Comparison of ENCODE assay signal across 8 mouse cellular contexts in genomic region chr1:192791897-192792361, GRCm38 (mm10). TPM values are rescaled to one million over a fixed set of nuclear protein-coding genes. Genes with fewer than 3 reads are reported as not detected.
DNase-seq lines count a peak whose midpoint lies in the region; ATAC-seq and TF ChIP-seq lines count a peak whose summit lies in the region.

No protein-coding gene starts in this region.

- H3K27ac ChIP-seq in hindbrain, embryonic 12.5 days: peak overlapping the region; percentile 37
- no peak overlapping the region for H3K27ac ChIP-seq in hindbrain, embryonic 16.5 days (ENCODE audit: low read depth, low read length)
- 0 out of 2 replicates have a peak overlapping the region, but pooled peaks have one; percentile 25 for H3K27ac ChIP-seq in forebrain, embryonic 12.5 days
- 0 out of 2 replicates have a peak overlapping the region, but pooled peaks have one; percentile 3 for H3K27ac ChIP-seq in midbrain, postnatal 0 days (ENCODE audit: low read depth, low read length)

- no peaks in the 10 kb centered on the region for H3K27me3 ChIP-seq in hindbrain, embryonic 12.5 days
- no peaks in the 10 kb centered on the region for H3K27me3 ChIP-seq in hindbrain, embryonic 16.5 days (replicated peaks; ENCODE audit: control insufficient read depth, insufficient read depth, low read length)
- H3K27me3 ChIP-seq in forebrain, embryonic 12.5 days: 0 out of 2 replicates have a peak, but pooled peaks cover 5% of the 10 kb centered on the region
- H3K27me3 ChIP-seq in midbrain, postnatal 0 days (ENCODE audit: insufficient read depth, low read length): no peaks in the 10 kb centered on the region

- peaks cover 22% of the 10 kb centered on the region for H3K4me1 ChIP-seq in hindbrain, embryonic 12.5 days
- H3K4me1 ChIP-seq in hindbrain, embryonic 16.5 days (ENCODE audit: control insufficient read depth, insufficient read depth, low read depth, low read length): peaks cover 13% of the 10 kb centered on the region
- peaks cover 22% of the 10 kb centered on the region for H3K4me1 ChIP-seq in forebrain, embryonic 12.5 days
- peaks cover 12% of the 10 kb centered on the region; the same call in 1 of the 2 replicates for H3K4me1 ChIP-seq in midbrain, postnatal 0 days (ENCODE audit: insufficient read depth, low read length)

- peak; percentile 48 for DNase-seq in NIH3T3 (ENCODE audit: low read depth)
- DNase-seq in midbrain, postnatal 0 days (ENCODE audit: low spot score): no peak
- no peak for DNase-seq in urinary bladder, postnatal 10 days (ENCODE audit: low spot score)
- no peak for DNase-seq in frontal cortex, postnatal 36 days (ENCODE audit: low spot score in 2 of 2)

- no peak for ATAC-seq in hindbrain, embryonic 12.5 days (ENCODE audit: low FRiP score)
- ATAC-seq in hindbrain, embryonic 16.5 days: no peak
- ATAC-seq in forebrain, embryonic 12.5 days (ENCODE audit: low FRiP score): no peak
- no peak for ATAC-seq in midbrain, postnatal 0 days (ENCODE audit: low FRiP score)
- ATAC-seq in erythroblast, adult 5-6 weeks (replicated peaks; ENCODE audit: low FRiP score, poor library complexity, severe bottlenecking): no peak

- no peak overlapping the region for H3K9ac ChIP-seq in hindbrain, embryonic 12.5 days
- no peak overlapping the region for H3K9ac ChIP-seq in hindbrain, embryonic 16.5 days (ENCODE audit: low read depth, low read length)
- no peak overlapping the region for H3K9ac ChIP-seq in forebrain, embryonic 12.5 days
- no peak overlapping the region for H3K9ac ChIP-seq in midbrain, postnatal 0 days (replicated peaks; ENCODE audit: low read length, poor library complexity, severe bottlenecking)

- WGBS in hindbrain, embryonic 12.5 days: 9% methylated on average over 7 of the region's 7 CpGs
- 20% methylated on average over 7 of the region's 7 CpGs for WGBS in hindbrain, embryonic 16.5 days
- 9% methylated on average over 7 of the region's 7 CpGs for WGBS in forebrain, embryonic 12.5 days
- 6% methylated on average over 7 of the region's 7 CpGs for WGBS in midbrain, postnatal 0 days

- no peak overlapping the region for H3K4me3 ChIP-seq in hindbrain, embryonic 12.5 days
- no peak overlapping the region for H3K4me3 ChIP-seq in hindbrain, embryonic 16.5 days (ENCODE audit: low read length)
- no peak overlapping the region for H3K4me3 ChIP-seq in forebrain, embryonic 12.5 days (replicated peaks)
- H3K4me3 ChIP-seq in midbrain, postnatal 0 days (ENCODE audit: low read depth, low read length): no peak overlapping the region

- no peaks in the 10 kb centered on the region for H3K36me3 ChIP-seq in hindbrain, embryonic 12.5 days
- H3K36me3 ChIP-seq in hindbrain, embryonic 16.5 days (ENCODE audit: control insufficient read depth, insufficient read depth, low read length): no peaks in the 10 kb centered on the region
- H3K36me3 ChIP-seq in forebrain, embryonic 12.5 days (replicated peaks): no peaks in the 10 kb centered on the region
- no peaks in the 10 kb centered on the region for H3K36me3 ChIP-seq in midbrain, postnatal 0 days (ENCODE audit: insufficient read depth, low read length)

- H3K9me3 ChIP-seq in hindbrain, embryonic 12.5 days (replicated peaks): no peaks in the 10 kb centered on the region
- peaks cover 3% of the 10 kb centered on the region; the same call in 1 of the 2 replicates for H3K9me3 ChIP-seq in hindbrain, embryonic 16.5 days (ENCODE audit: control insufficient read depth, low read length)
- H3K9me3 ChIP-seq in forebrain, embryonic 12.5 days: no peaks in the 10 kb centered on the region
- H3K9me3 ChIP-seq in midbrain, postnatal 0 days (ENCODE audit: low read length): no peaks in the 10 kb centered on the region

- 0 out of 2 replicates have a peak overlapping the region, but pooled peaks have one; percentile 6 for H3K4me2 ChIP-seq in hindbrain, embryonic 12.5 days (replicated peaks)
- no peak overlapping the region for H3K4me2 ChIP-seq in hindbrain, embryonic 16.5 days (ENCODE audit: low read length)
- H3K4me2 ChIP-seq in forebrain, embryonic 12.5 days: no peak overlapping the region
- H3K4me2 ChIP-seq in midbrain, postnatal 0 days (ENCODE audit: low read depth, low read length, poor library complexity, severe bottlenecking): no peak overlapping the region

- no peak for TF ChIP-seq CTCF in midbrain, postnatal 0 days (IDR thresholded peaks at IDR 0.05)

RNA-seq across cellular contexts. Expression of gene Hhat, which starts 20.9 kb away (rescaled TPM):
- 5.9 and 7.8 TPM in 2 replicates for polyA plus RNA-seq in hindbrain, embryonic 12.5 days (2016; fragmentation: Nextera tagmentation; extraction: Ambion mirVana)
- polyA plus RNA-seq in hindbrain, embryonic 16.5 days (2015; fragmentation: Nextera tagmentation; extraction: Ambion mirVana): 3.4 and 3.5 TPM in 2 replicates
- 4.4 and 7.6 TPM in 2 replicates for polyA plus RNA-seq in forebrain, embryonic 12.5 days (2016; fragmentation: Nextera tagmentation; extraction: Ambion mirVana)
- 3.4 and 4.2 TPM in 2 replicates for total RNA-seq in midbrain, postnatal 0 days (2014; rRNA removed)
- polyA plus RNA-seq in midbrain, postnatal 0 days (2015; fragmentation: Nextera tagmentation; extraction: Ambion mirVana): 2.5 TPM in 2 replicates
- 0.63 TPM in 1 of 2 replicates, not detected in the other for total RNA-seq in erythroblast, adult 5-6 weeks (2015; ENCODE audit: low replicate concordance)
- total RNA-seq in erythroblast, adult 5-6 weeks (2017; ENCODE audit: low replicate concordance): not detected in 2 replicates
